Mouse (Mus musculus) frontal cortex, postnatal 25 days (tissue): ENCODE measurements around the gene Rap1gds1.

Experiments used
- DNase-seq, 2 experiments: peaks; one replicate each; pipeline ENCODE4 v3.0.0; 2022; ENCODE audit warnings: low spot score in 2 of 2

Gene Rap1gds1

GRCm38 (mm10) chr3:138880999-138881724 lies 193.8 kb downstream of the Rap1gds1 start:
- no peak for DNase-seq

DNA sequence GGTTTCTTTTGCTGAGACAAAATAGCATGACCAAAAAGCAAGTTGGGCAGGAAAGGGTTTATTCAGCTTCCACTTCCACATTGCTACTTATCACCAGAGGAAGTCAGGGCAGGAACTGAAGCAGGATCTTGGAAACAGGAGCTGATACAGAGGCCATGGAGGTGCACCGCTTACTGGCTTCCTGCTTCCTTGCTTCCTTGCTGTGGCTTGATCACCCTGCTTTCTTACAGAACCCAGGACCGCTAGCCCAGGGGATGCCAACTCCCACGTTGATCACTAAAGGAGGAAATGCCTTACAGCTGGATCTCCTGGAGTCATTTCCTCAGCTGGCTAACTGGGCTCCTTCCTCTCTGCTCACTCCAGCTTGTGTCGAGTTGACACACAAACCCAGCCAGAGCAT lies 197.3 kb downstream of the Rap1gds1 start:
- no peak for DNase-seq

DNA sequence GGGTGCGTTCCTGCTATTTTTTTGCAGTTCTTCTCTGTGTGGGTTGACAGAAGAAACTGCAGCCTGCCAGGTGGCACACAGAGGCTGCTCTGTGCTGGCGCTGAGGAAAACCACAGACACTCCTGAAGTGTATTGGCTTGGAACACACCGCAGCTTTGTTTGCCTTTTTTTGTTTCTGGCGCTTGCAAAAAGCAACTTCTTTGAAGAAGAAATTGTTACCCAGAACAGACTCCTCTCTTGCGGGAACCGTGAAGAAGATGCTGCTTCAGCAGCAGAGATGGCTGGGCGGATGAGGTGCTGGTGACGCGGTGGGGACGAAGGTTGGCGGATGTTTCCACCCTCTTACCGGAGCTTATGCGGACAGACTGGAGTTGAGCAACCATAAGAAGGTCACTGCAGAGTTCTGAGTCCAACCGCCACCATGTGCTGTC lies 198.1 kb downstream of the Rap1gds1 start:
- no peak for DNase-seq

DNA sequence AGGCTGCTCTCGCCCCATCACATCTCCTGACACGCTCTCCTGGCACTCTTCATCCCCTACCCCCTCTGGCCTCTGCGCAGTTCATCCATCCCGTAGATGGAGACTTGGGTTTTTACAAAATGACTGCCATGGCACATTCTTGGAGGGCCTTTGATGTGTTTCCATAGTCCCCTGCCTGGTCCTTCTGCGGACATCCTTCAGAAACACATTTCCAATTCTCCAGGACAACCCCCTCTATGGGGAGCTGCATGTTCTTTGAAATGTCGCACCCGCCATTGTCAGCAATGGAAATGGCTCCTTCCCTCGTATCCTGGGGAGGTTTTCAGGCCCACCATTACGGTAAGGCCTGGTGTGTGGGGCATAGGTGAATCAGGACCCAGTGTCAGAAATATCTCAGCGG lies 198.6 kb downstream of the Rap1gds1 start:
- DNase-seq = no peak

DNA sequence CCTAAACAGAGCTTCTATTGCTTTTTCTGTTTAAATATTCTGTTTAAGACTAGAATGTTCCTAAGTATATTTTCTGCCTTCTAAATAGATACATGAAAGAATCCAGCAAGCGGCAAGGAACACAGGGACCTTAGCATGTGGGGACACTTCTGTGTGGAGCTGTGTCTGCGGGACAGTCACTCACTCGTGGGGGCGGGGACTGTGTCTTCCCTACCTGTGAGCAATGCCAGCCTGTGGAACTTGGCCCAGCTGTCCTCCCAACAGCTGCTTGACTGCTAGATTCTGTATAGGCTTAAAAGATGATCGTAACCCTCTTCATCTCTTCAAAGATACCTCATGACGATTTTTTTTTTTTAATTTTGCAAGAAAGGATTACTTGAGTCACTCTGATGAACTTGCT lies 199.1 kb downstream of the Rap1gds1 start:
- DNase-seq = no peak
